Mouse (Mus musculus) kidney, adult 2 months (tissue): ENCODE results near the gene Fam57b. TPM values are rescaled to one million over a fixed set of nuclear protein-coding genes. Genes with fewer than 3 reads are reported as not detected.
A peak's percentile ranks its signal among the peaks of the same experiment; 100 is the strongest.
"Not testable (repeated sequence)": the region's sequence is repeated elsewhere in the genome, so short reads cannot be mapped to it uniquely, and the experiment has no call there.

Experiments
- DNase-seq: peaks from one replicate; pipeline ENCODE4 v3.0.0; 2021
- H3K27ac ChIP-seq: fragments of 200-500 bp; 2 replicates; pipeline ENCODE4 v1.5.1; 2012; ENCODE audit warnings: low read depth, low read length, control low read depth, inconsistent platforms; ENCODE audit not compliant: insufficient read depth
- H3K27me3 ChIP-seq: fragments of 200-500 bp; replicated peaks from 2 replicates; pipeline ENCODE4 v1.6.1; 2012; ENCODE audit warnings: mild to moderate bottlenecking, moderate library complexity, low read length, inconsistent platforms; ENCODE audit not compliant: control insufficient read depth, insufficient read depth
- H3K36me3 ChIP-seq: fragments of 200-500 bp; 2 replicates; pipeline ENCODE4 v1.6.1; 2012; ENCODE audit warnings: mild to moderate bottlenecking, moderate library complexity, low read length, inconsistent platforms; ENCODE audit not compliant: control insufficient read depth, insufficient read depth
- H3K4me1 ChIP-seq: fragments of 200-500 bp; 2 replicates; pipeline ENCODE4 v1.6.1; 2011; ENCODE audit warnings: low read length; ENCODE audit not compliant: control insufficient read depth, insufficient read depth
- H3K4me3 ChIP-seq: fragments of 200-500 bp; 2 replicates; pipeline ENCODE4 v1.5.1; 2011; ENCODE audit warnings: mild to moderate bottlenecking, low read depth, low read length, control low read depth; ENCODE audit not compliant: insufficient read depth
- CTCF ChIP-seq: fragments of 200-500 bp; conservative IDR thresholded peaks from 2 replicates; pipeline ENCODE4 v1.5.1; 2011; ENCODE audit warnings: low read depth, mild to moderate bottlenecking, control low read depth, low read length, moderate library complexity, mixed read lengths; ENCODE audit not compliant: insufficient read depth, insufficient read length
- POLR2A ChIP-seq: fragments of 200-500 bp; IDR thresholded peaks from one replicate; pipeline ENCODE4 v1.6.1; 2011; ENCODE audit warnings: low read depth, low read length, control low read depth
- WGBS: fragments of 180-500 bp; shearing (Covaris S2); methylation state at CpG from one replicate; pipeline ENCODE4 v1.1.7; 2018; 5-methylcytosine and 5-hydroxymethylcytosine counted together
- polyA plus RNA-seq: library from polyadenylated mRNA; depleted of rRNA; stranded (reverse); fragments of >200 nt; gene quantifications from 2 replicates; pipeline ENCODE4 v1.2.3, GENCODE M21; 2012

Gene Fam57b
- polyA plus RNA-seq, 1 experiment, result 6.3 TPM

DNA sequence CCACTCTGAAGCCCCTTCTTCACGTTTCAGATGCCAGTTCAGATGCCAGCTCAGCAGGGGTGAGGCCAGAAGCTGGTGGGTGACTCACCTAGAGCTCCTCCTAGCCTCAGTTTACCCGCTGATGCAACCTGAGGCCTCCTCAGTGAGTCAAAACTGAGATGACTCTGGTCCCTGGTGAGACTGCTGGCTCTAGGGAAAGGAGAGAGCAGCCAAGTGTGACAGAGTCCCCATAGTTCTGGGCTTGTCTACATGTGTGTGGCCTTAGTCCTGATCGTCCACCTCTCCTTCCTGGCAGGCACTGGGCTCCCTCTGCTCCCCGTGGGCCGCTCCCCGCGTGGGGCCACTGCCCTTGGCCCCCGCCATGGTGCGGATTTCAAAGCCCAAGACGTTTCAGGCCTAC, 20.0 kb upstream of the Fam57b start:
- no peak for TF ChIP-seq POLR2A
- no peak for TF ChIP-seq CTCF
- DNase-seq, result peak; percentile 65
- 16% methylated on average over 10 of the region's 10 CpGs for WGBS
- peaks cover 22% of the 10 kb centered on the region; the same call in 1 of the 2 replicates for H3K4me1 ChIP-seq
- H3K4me3 ChIP-seq, result peak overlapping the region; percentile 68
- peak overlapping the region; percentile 73 for H3K27ac ChIP-seq
- no peaks in the 10 kb centered on the region; the same call in 1 of the 2 replicates for H3K36me3 ChIP-seq
- H3K27me3 ChIP-seq, result no peaks in the 10 kb centered on the region

GRCm38 (mm10) chr7:126778147-126778546, 19.3 kb upstream of the Fam57b start:
- no peaks in the 10 kb centered on the region; the same call in 1 of the 2 replicates for H3K36me3 ChIP-seq
- 69% methylated on average over 3 of the region's 3 CpGs for WGBS
- no peak overlapping the region for H3K27ac ChIP-seq
- DNase-seq, result no peak
- H3K4me3 ChIP-seq, result no peak overlapping the region
- TF ChIP-seq POLR2A, result no peak
- TF ChIP-seq CTCF, result no peak
- H3K27me3 ChIP-seq, result no peaks in the 10 kb centered on the region
- peaks cover 22% of the 10 kb centered on the region; the same call in 1 of the 2 replicates for H3K4me1 ChIP-seq

DNA sequence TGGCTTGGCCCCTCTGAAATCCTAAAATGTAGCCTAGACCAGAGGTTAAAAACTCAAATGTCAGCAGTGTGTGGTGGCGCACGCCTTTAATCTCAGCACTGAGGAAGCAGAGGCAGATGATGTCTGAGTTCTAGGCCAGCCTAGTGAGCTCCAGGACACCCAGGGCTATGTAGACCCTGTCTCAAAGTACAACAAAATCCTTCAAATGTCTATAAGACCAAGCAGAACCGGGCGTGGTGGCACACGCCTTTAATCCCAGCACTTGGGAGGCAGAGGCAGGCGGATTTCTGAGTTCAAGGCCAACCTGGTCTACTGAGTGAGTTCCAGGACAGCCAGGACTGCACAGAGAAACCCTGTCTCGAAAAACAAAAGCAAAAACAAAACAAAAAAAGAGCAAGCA, 18.4 kb upstream of the Fam57b start:
- not testable (repeated sequence) for H3K27ac ChIP-seq, DNase-seq, H3K27me3 ChIP-seq, H3K36me3 ChIP-seq, H3K4me3 ChIP-seq
- 92% methylated on average over 7 of the region's 7 CpGs for WGBS
- peaks cover 22% of the 10 kb centered on the region; the same call in 1 of the 2 replicates for H3K4me1 ChIP-seq

GRCm38 (mm10) chr7:126779983-126780970, 17.2 kb upstream of the Fam57b start:
- peak overlapping the region; percentile 35 for H3K4me3 ChIP-seq
- peak overlapping the region; percentile 19; the same call in 1 of the 2 replicates for H3K27ac ChIP-seq
- H3K27me3 ChIP-seq, result no peaks in the 10 kb centered on the region
- DNase-seq, result peak; percentile 90
- H3K4me1 ChIP-seq, result peaks cover 22% of the 10 kb centered on the region; the same call in 1 of the 2 replicates
- H3K36me3 ChIP-seq, result no peaks in the 10 kb centered on the region; the same call in 1 of the 2 replicates
- TF ChIP-seq CTCF (peak; percentile 80), POLR2A (peak; percentile 60)
- WGBS, result 3% methylated on average over 21 of the region's 21 CpGs

GRCm38 (mm10) chr7:126780971-126781635, 16.4 kb upstream of the Fam57b start, which contains the start of gene Tbx6:
Gene Tbx6 (plus strand): TSS chr7:126781483.
- TF ChIP-seq CTCF (no peak), POLR2A (no peak)
- Histone ChIP-seq H3K27ac (no peak within 1 kb of the TSS), H3K36me3 (no peaks in the 10 kb centered on the region; the same call in 1 of the 2 replicates), H3K27me3 (no peaks in the 10 kb centered on the region), H3K4me3 (peak within 1 kb of the TSS; percentile 35), H3K4me1 (peaks cover 15% of the 10 kb centered on the region; the same call in 1 of the 2 replicates)
- 15% methylated on average over 22 of the region's 22 CpGs for WGBS
- DNase-seq, result no peak

GRCm38 (mm10) chr7:126781661-126782370, 15.7 kb upstream of the Fam57b start:
- no peak overlapping the region for H3K27ac ChIP-seq
- H3K4me1 ChIP-seq, result peaks cover 11% of the 10 kb centered on the region; the same call in 1 of the 2 replicates
- H3K4me3 ChIP-seq, result no peak overlapping the region
- no peak for TF ChIP-seq CTCF
- TF ChIP-seq POLR2A, result no peak
- WGBS, result 47% methylated on average over 11 of the region's 11 CpGs
- no peaks in the 10 kb centered on the region for H3K27me3 ChIP-seq
- H3K36me3 ChIP-seq, result no peaks in the 10 kb centered on the region; the same call in 1 of the 2 replicates
- DNase-seq, result no peak

GRCm38 (mm10) chr7:126782693-126783092, 14.8 kb upstream of the Fam57b start:
- Histone ChIP-seq H3K4me3 (no peak overlapping the region), H3K27ac (no peak overlapping the region), H3K36me3 (no peaks in the 10 kb centered on the region; the same call in 1 of the 2 replicates), H3K4me1 (peaks cover 11% of the 10 kb centered on the region; the same call in 1 of the 2 replicates), H3K27me3 (no peaks in the 10 kb centered on the region)
- no peak for DNase-seq
- 66% methylated on average over 13 of the region's 13 CpGs for WGBS
- no peak for TF ChIP-seq POLR2A
- no peak for TF ChIP-seq CTCF
